Mouse (Mus musculus) 3T3-L1 (cell line): ENCODE measurements around the gene 9930111J21Rik1.
A peak's percentile ranks its signal among the peaks of the same experiment; 100 is the strongest.
"Not testable (repeated sequence)": the region's sequence is repeated elsewhere in the genome, so short reads cannot be mapped to it uniquely, and the experiment has no call there.

ENCODE experiments used
- DNase-seq: peaks from one replicate; pipeline ENCODE4 v3.0.0-alpha.2; 2015; ENCODE audit warnings: low read depth, low spot score

Gene 9930111J21Rik1

GRCm38 (mm10) chr11:48979251-48979650 lies at the start of gene 9930111J21Rik1:
9930111J21Rik1 (minus strand) TSS chr11:48979398.
- DNase-seq = not testable (repeated sequence)

GRCm38 (mm10) chr11:49012074-49012473 lies 32.9 kb upstream of the 9930111J21Rik1 start:
- DNase-seq = not testable (repeated sequence)

GRCm38 (mm10) chr11:49006785-49007184 lies 27.6 kb upstream of the 9930111J21Rik1 start:
- DNase-seq = not testable (repeated sequence)

GRCm38 (mm10) chr11:49006317-49006716 lies 27.1 kb upstream of the 9930111J21Rik1 start:
- DNase-seq = not testable (repeated sequence)

- not testable (repeated sequence) for DNase-seq
These were observed 21.2 kb upstream of the 9930111J21Rik1 start for GRCm38 (mm10) chr11:49000411-49000810.

- DNase-seq = not testable (repeated sequence)
These were observed 14.8 kb upstream of the 9930111J21Rik1 start, which contains the start of gene Tgtp1 for GRCm38 (mm10) chr11:48994018-48994417. Tgtp1 (minus strand) TSS chr11:48994172.

GRCm38 (mm10) chr11:48993296-48993695 lies 14.1 kb upstream of the 9930111J21Rik1 start:
- not testable (repeated sequence) for DNase-seq

- peak; percentile 31 for DNase-seq
These were observed 12.7 kb upstream of the 9930111J21Rik1 start, which contains the start of gene Gm12185 for GRCm38 (mm10) chr11:48991740-48992520. Gm12185 (minus strand) TSS chr11:48992226.

GRCm38 (mm10) chr11:48989981-48990380 lies 10.8 kb upstream of the 9930111J21Rik1 start:
- DNase-seq = not testable (repeated sequence)

GRCm38 (mm10) chr11:48988219-48988618 lies 9.0 kb upstream of the 9930111J21Rik1 start:
- not testable (repeated sequence) for DNase-seq

- DNase-seq = not testable (repeated sequence)
These were observed 3.6 kb upstream of the 9930111J21Rik1 start for GRCm38 (mm10) chr11:48982848-48983247.

- DNase-seq = not testable (repeated sequence)
These were observed 854 bp upstream of the 9930111J21Rik1 start for GRCm38 (mm10) chr11:48980052-48980451.

GRCm38 (mm10) chr11:48978240-48978939 lies 808 bp downstream of the 9930111J21Rik1 start, which contains the start of gene Olfr56:
Olfr56 (plus strand) TSS chr11:48978889.
- DNase-seq = not testable (repeated sequence)

GRCm38 (mm10) chr11:48974686-48975085 lies 4.5 kb downstream of the 9930111J21Rik1 start:
- not testable (repeated sequence) for DNase-seq

GRCm38 (mm10) chr11:48946090-48946489 lies 33.1 kb downstream of the 9930111J21Rik1 start, which contains the start of gene Psme2b:
Psme2b (minus strand) TSS chr11:48946190.
- DNase-seq = not testable (repeated sequence)

GRCm38 (mm10) chr11:48939286-48939685 lies 39.9 kb downstream of the 9930111J21Rik1 start:
- DNase-seq = not testable (repeated sequence)

- DNase-seq = not testable (repeated sequence)
These were observed 43.9 kb downstream of the 9930111J21Rik1 start for GRCm38 (mm10) chr11:48935291-48935690.

- not testable (repeated sequence) for DNase-seq
These were observed 45.3 kb downstream of the 9930111J21Rik1 start for GRCm38 (mm10) chr11:48933923-48934322.

- DNase-seq = not testable (repeated sequence)
These were observed 45.8 kb downstream of the 9930111J21Rik1 start for GRCm38 (mm10) chr11:48933422-48933821.

GRCm38 (mm10) chr11:48928068-48928467 lies 51.1 kb downstream of the 9930111J21Rik1 start:
- not testable (repeated sequence) for DNase-seq

- not testable (repeated sequence) for DNase-seq
These were observed 52.8 kb downstream of the 9930111J21Rik1 start for GRCm38 (mm10) chr11:48926437-48926836.

- DNase-seq = not testable (repeated sequence)
These were observed 55.4 kb downstream of the 9930111J21Rik1 start for GRCm38 (mm10) chr11:48923818-48924217.
